In the genomic region with DNA sequence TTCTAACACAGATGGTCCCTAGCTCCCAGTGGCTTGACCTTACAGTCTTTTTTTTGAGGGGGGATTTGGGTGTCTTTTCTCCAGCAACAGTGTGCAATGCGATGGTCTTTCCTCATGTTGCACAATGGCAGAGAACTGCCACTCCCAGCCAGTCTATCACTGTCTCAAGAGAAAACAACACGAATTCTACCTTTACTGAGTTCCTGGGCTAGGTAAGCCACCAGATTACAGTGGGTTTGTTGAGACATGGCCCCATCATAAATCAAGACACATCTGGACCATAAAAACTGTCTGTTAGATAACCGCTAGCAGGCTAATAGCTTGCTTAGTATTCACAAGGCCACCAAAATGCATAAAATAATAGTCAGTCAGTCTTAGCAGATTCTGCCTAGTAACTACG, we compare ENCODE assay signal across 28 mouse cellular contexts.
A peak's percentile ranks its signal among the peaks of the same experiment; 100 is the strongest.
DNase-seq lines count a peak whose midpoint lies in the region; ATAC-seq and TF ChIP-seq lines count a peak whose summit lies in the region.
"Had no signal": no experiment of that assay in that cellular context is flagged by ENCODE, and none has a peak within 500 bp of the region (broad histone marks: within the 10 kb centered on the region; RNA-seq: fewer than 3 reads in every experiment).

No protein-coding gene starts in this region.

- no peak overlapping the region for H3K9ac ChIP-seq in intestine, postnatal 0 days (ENCODE audit: low read depth, low read length)
- H3K9ac ChIP-seq in limb, embryonic 14.5 days (ENCODE audit: low read depth, low read length, severe bottlenecking), result no peak overlapping the region
- H3K9ac ChIP-seq: forebrain, embryonic 12.5 days; forebrain, postnatal 0 days; heart, embryonic 15.5 days; hindbrain, embryonic 12.5 days; midbrain, embryonic 15.5 days had no signal

- intact Hi-C loops in left cerebral cortex, postnatal 10 days (cut with DNase I), result no loop called here

- H3K4me2 ChIP-seq in intestine, postnatal 0 days (replicated peaks; ENCODE audit: low read depth), result 0 out of 2 replicates have a peak overlapping the region, but pooled peaks have one; percentile 30
- H3K4me2 ChIP-seq in limb, embryonic 14.5 days (replicated peaks; ENCODE audit: low read depth, low read length, severe bottlenecking), result no peak overlapping the region
- H3K4me2 ChIP-seq: forebrain, embryonic 12.5 days; heart, embryonic 15.5 days; hindbrain, embryonic 12.5 days; liver, embryonic 11.5 days; midbrain, embryonic 15.5 days had no signal

- no peak overlapping the region for H3K27ac ChIP-seq in intestine, postnatal 0 days (ENCODE audit: low read depth, low read length)
- H3K27ac ChIP-seq in limb, embryonic 14.5 days (replicated peaks; ENCODE audit: low read depth, low read length), result peak overlapping the region; percentile 26; the same call in 1 of the 2 replicates
- H3K27ac ChIP-seq: forebrain, embryonic 12.5 days; heart, embryonic 10.5 days; heart, embryonic 15.5 days; hindbrain, embryonic 12.5 days; hindbrain, postnatal 0 days; macrophage; midbrain, embryonic 15.5 days had no signal

- TF ChIP-seq POLR2A in limb, embryonic 14.5 days (IDR thresholded peaks at IDR 0.05; ENCODE audit: borderline replicate concordance, extremely low read depth, insufficient read depth, insufficient read length), result no peak

- H3K27me3 ChIP-seq in intestine, postnatal 0 days (replicated peaks; ENCODE audit: control insufficient read depth, insufficient read depth, low read length), result no peaks in the 10 kb centered on the region
- H3K27me3 ChIP-seq in limb, embryonic 14.5 days (ENCODE audit: control insufficient read depth, insufficient read depth, low read length), result no peaks in the 10 kb centered on the region
- H3K27me3 ChIP-seq: forebrain, embryonic 12.5 days; heart, embryonic 15.5 days; hindbrain, embryonic 12.5 days; midbrain, embryonic 15.5 days had no signal

- peak; percentile 23; the same call in 1 of the 2 replicates for ATAC-seq in intestine, postnatal 0 days
- no peak for ATAC-seq in limb, embryonic 14.5 days (ENCODE audit: low FRiP score, low read depth)
- no peak for ATAC-seq in megakaryocyte progenitor cell, adult 5-6 weeks (replicated peaks; ENCODE audit: poor library complexity)
- ATAC-seq: forebrain, postnatal 0 days; hindbrain, postnatal 0 days; midbrain, embryonic 15.5 days had no signal

- H3K4me3 ChIP-seq in intestine, postnatal 0 days (ENCODE audit: low read depth, low read length), result no peak overlapping the region
- H3K4me3 ChIP-seq in limb, embryonic 14.5 days (replicated peaks; ENCODE audit: low read length), result no peak overlapping the region
- H3K4me3 ChIP-seq: erythroblast, embryonic 14.5 days; forebrain, embryonic 12.5 days; heart, embryonic 10.5 days; heart, embryonic 15.5 days; hindbrain, embryonic 12.5 days; midbrain, embryonic 15.5 days had no signal

- DNase-seq in heart, adult 11 months, result peak; percentile 25
- no peak for DNase-seq in heart, postnatal 4 days
- DNase-seq in fat pad, adult 2 months (ENCODE audit: extremely low read depth, low read depth, low spot score), result peak; percentile 13
- DNase-seq in limb, embryonic 14.5 days (ENCODE audit: low spot score), result peak; percentile 34
- DNase-seq in left cerebral cortex, postnatal 10 days (ENCODE audit: extremely low spot score in 1 of 2, low spot score in 2 of 2), result no peak
- DNase-seq in kidney, adult 18-20 months, result no peak
- DNase-seq: adrenal gland, adult 8-10 months; cerebellum, adult 8-10 months; cerebellum, postnatal 25 days; forebrain, postnatal 0 days; gastrocnemius, postnatal 10 days; kidney, adult 2 months; kidney, postnatal 10 days; lung, postnatal 10 days; right cerebral cortex, adult 18-20 months; spleen, adult 18-20 months; thymus, postnatal 14 days had no signal

- 34% methylated on average over 4 of the region's 4 CpGs for WGBS in intestine, postnatal 0 days
- 28% methylated on average over 4 of the region's 4 CpGs for WGBS in limb, embryonic 14.5 days

- peaks cover 5% of the 10 kb centered on the region for H3K36me3 ChIP-seq in intestine, postnatal 0 days (ENCODE audit: control insufficient read depth, insufficient read depth)
- H3K36me3 ChIP-seq in limb, embryonic 14.5 days (ENCODE audit: control insufficient read depth, insufficient read depth, low read length), result peaks cover 12% of the 10 kb centered on the region
- H3K36me3 ChIP-seq: hindbrain, embryonic 12.5 days; midbrain, embryonic 15.5 days had no signal

- H3K9me3 ChIP-seq in intestine, postnatal 0 days (ENCODE audit: control insufficient read depth), result no peaks in the 10 kb centered on the region
- H3K9me3 ChIP-seq in limb, embryonic 14.5 days (ENCODE audit: control insufficient read depth, low read length), result no peaks in the 10 kb centered on the region
- H3K9me3 ChIP-seq: forebrain, embryonic 12.5 days; heart, embryonic 10.5 days; heart, embryonic 15.5 days; hindbrain, embryonic 12.5 days; midbrain, embryonic 15.5 days had no signal

- H3K4me1 ChIP-seq in intestine, postnatal 0 days (replicated peaks; ENCODE audit: control insufficient read depth, insufficient read depth, low read length), result peaks cover 7% of the 10 kb centered on the region; the same call in 1 of the 2 replicates
- H3K4me1 ChIP-seq in limb, embryonic 14.5 days (ENCODE audit: control insufficient read depth, insufficient read depth, low read length), result peaks cover 45% of the 10 kb centered on the region
- H3K4me1 ChIP-seq: heart, embryonic 10.5 days; heart, embryonic 15.5 days had no signal

- TF ChIP-seq CTCF in intestine, postnatal 0 days (IDR thresholded peaks at IDR 0.05; ENCODE audit: low read depth), result no peak

Comparison
In these comparisons a context has a peak if more than half of its experiments do, and no peak if none do; other contexts are left out.
1. DNase-seq: peak in heart, adult 11 months (single experiment), fat pad, adult 2 months (single experiment) and limb, embryonic 14.5 days (single experiment); none in heart, postnatal 4 days (single experiment), left cerebral cortex, postnatal 10 days (0 of 2) and kidney, adult 18-20 months (single experiment).